In the genomic region with DNA sequence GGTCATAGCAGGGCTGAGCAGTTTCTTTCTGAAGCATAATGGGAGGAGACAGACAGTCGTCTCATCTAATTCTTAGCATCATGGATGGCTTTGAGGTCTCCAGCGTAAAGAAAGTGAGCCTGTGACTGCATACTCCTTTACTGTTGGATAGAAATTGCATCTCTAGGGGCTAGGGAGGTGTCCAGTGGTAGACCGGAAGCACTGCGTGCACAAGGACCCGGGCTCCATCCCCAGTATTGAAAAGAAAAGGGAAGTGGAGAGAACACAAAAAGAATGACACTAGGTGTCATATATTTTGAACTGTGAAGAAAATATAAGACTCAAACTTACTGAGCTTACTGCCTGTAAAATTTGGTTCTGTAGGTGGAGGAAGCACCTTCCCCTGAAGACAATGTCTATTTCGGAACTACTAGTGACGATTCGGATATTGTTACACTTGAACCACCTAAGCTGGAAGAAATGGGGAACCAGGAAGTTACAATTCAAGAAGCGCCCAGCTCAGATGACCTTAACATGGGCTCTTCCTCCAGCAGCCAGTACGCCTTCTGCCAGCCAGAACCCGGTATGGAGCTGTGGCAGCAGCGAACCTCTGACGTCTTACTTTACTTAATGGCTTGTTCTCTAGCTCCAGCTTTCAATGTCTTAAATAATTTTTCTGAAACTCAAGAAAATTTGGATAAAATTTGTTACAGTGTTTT, we compare ENCODE assay signal across 21 mouse cellular contexts. TPM values are rescaled to one million over a fixed set of nuclear protein-coding genes. Genes with fewer than 3 reads are reported as not detected.
"Had no signal": no experiment of that assay in that cellular context is flagged by ENCODE, and none has a peak within 500 bp of the region (broad histone marks: within the 10 kb centered on the region; RNA-seq: fewer than 3 reads in every experiment).

No protein-coding gene starts in this region.

- DNase-seq: kidney, adult 11 months; kidney, adult 9 months; kidney, postnatal 10 days; lung, adult 18-20 months; lung, postnatal 14 days; right cerebral cortex, adult 18-20 months; right cerebral cortex, postnatal 25 days; thymus, adult 18-20 months; thymus, postnatal 14 days had no signal

- H3K4me2 ChIP-seq: limb, embryonic 15.5 days had no signal

- H3K9ac ChIP-seq: limb, embryonic 15.5 days had no signal

- ATAC-seq: hindbrain, embryonic 16.5 days; midbrain, embryonic 16.5 days had no signal

- H3K9me3 ChIP-seq: limb, embryonic 15.5 days; midbrain, embryonic 10.5 days had no signal

- H3K4me3 ChIP-seq: left cerebral cortex, adult 2 months; limb, embryonic 15.5 days; midbrain, embryonic 10.5 days had no signal

- H3K4me1 ChIP-seq: limb, embryonic 15.5 days; midbrain, embryonic 10.5 days had no signal

- H3K27me3 ChIP-seq: limb, embryonic 15.5 days had no signal

- H3K27ac ChIP-seq: left cerebral cortex, adult 2 months; limb, embryonic 15.5 days; midbrain, embryonic 10.5 days had no signal

RNA-seq across cellular contexts. Expression of a gene that starts 42.8 kb away (rescaled TPM):
- total RNA-seq: layer of hippocampus, adult 8-10 months; layer of hippocampus, postnatal 14 days; left cerebral cortex, adult 2 months had no signal
- polyA plus RNA-seq: hindbrain, embryonic 16.5 days; intestine, embryonic 14.5 days; large intestine, adult 2 months; limb, embryonic 11.5 days; limb, embryonic 15.5 days; midbrain, embryonic 10.5 days; midbrain, embryonic 16.5 days; neural tube, embryonic 14.5 days; small intestine, adult 2 months had no signal
